Mouse (Mus musculus) adrenal gland, postnatal 10 days (tissue): ENCODE measurements around the gene Taf4. TPM values are rescaled to one million over a fixed set of nuclear protein-coding genes. Genes with fewer than 3 reads are reported as not detected.

Source experiments
- DNase-seq: peaks from one replicate; pipeline ENCODE4 v3.0.0; 2021; ENCODE audit warnings: mixed read lengths
- total RNA-seq, 2 experiments: library from RNA; stranded (reverse); gene quantifications; 2 replicates each; pipeline ENCODE4 v1.2.3; 2021

The Taf4 gene
- total RNA-seq, 2 experiments from 2014 or later, result 15.8 to 19.1 TPM

DNA sequence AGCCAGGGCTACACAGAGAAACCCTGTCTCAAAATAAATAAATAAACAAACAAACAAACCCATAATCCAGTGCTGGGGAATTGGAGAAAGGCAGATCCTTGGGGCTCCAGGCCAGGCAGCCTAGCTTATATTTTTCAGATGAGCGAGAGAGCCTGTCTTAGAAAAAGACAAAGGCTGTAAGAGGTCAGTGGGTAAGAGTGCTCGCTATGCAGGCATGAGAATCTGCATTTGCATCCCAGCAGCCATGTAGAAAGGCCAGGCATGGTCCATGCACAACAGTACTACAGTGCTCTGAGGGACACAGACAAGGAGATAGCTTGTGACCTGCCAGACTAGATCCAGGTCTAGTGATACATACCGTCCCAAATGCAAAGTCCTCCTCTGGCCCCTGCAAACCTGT is 6.3 kb upstream of the Taf4 start:
- DNase-seq, result no peak

DNA sequence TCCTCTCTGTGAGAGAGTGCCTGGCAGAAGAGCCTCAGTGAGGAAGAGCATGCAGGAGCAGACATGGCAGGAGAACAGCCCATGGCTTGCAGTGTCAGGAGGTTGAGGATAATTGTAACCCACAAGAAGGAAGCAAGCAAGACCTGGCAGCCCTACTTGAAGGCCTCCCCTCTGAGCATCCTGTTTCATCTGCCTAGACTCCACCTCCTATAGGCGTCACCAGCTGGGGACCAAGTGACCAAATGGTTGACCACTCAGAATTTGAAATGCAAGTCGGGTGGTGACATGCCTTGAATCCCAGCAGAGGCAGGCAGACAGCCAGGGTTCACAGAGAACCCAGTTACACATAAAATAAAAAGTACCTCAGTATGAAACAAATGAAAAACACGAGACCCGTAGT is 4.2 kb upstream of the Taf4 start:
- no peak for DNase-seq

DNA sequence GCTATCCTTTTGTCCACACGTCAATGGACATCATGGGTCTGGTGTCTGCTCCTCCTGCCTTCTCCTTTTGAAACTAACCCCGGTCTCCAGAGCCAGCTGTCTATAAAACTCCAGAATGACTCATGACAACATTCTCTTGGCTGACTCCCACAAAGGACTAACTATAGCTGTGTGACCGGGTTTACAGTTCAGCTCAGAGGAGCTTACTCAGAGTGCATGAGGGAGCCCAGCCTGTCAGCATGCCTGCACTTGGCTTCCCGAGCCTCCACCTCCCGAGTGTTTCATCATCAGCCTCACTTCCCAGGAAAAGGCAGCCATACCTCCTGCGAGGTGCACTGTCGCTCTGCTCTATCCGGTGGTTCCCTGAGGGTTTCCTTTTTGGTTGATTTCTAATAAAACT is 3.4 kb upstream of the Taf4 start:
- DNase-seq, result peak; percentile 53

DNA sequence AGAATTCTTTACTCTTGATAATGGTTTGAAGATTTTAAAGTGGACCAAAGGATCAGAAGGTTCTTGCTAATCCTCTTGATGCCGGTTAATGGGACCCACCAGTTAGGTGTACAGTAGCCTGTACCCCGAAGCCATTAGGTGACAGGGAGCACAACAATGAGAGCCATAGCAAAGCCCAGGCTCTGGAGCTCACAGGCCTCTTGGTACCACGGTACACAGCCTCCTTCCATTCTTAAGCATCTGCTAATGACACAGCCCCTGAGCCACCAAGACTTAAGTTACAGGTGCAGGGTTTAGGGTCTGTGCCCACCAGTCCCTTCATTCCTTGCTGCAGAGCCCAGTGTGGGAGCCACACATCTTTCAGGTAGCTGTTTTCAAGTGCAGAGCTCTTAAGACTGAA is 1.8 kb upstream of the Taf4 start:
- no peak for DNase-seq

DNA sequence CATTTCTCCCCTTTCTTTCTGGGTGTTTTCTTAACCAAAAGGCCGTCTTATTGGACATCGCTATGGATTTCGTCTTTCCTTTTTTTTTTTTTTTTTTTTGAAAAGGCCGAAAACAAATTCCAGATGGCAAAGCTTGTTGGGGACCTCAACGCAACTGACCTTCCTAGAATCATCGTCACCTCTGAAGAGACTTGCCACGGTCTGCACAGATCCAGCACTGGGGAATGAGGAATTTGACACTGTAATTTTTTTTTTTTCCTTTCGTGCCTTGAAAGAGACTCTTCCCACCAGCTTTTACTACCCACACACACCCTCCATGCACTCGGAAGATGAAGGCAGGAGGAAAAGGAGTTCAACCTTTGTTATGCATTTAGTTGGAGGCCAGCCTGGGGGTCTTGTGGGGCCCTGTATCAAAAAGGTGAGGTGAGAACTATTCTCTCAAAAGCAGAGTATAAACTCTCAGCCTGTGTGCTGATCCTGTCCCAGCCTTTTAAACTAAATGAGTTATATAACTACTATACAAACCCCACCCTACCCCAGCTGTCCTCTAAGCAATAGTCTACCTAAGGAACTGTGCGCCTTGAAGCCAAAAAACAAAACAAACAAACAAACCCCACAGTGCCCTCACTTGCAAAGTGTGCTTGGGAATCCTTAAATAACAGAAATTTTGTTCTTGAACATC is 1.0 kb upstream of the Taf4 start:
- DNase-seq, result no peak

DNA sequence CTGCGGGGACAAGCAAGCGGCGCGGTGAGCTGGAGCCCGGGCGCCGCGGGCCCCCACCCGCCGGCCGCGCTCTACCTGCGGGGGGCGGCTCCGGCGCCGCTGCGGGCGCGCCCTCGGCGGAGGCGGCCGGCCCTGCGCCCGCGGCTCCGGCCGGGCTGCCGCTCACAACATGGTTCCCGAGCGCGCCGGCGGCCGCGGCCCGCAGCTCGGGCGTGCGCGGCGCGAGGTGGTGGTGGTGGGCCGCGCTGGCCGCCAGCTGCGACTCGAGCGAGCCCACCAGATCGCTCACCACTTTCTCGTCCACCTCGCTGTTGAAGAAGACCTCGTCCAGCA is 185 bp downstream of the Taf4 start:
- no peak for DNase-seq

DNA sequence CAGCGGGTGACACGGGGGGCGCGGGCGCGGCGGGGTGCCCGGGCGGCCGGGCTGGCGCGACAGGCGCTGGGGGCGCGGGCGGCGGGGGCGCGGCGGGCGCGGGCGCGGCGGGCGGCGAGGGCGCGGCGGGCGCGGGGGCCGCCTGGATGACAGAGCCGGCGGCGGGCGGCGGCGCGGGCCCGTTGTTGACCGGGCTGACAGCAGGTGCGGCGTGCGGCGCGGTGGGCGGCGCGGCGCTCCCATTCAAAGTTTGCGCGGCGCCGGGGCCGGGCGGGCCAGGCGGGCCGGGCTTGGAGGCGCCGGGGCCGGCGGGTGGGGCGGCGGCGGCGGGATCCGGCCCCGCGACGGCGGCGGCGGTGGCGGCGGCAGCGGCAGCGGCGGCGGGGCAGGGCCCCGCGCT is 595 bp downstream of the Taf4 start:
- DNase-seq, result peak; percentile 44

DNA sequence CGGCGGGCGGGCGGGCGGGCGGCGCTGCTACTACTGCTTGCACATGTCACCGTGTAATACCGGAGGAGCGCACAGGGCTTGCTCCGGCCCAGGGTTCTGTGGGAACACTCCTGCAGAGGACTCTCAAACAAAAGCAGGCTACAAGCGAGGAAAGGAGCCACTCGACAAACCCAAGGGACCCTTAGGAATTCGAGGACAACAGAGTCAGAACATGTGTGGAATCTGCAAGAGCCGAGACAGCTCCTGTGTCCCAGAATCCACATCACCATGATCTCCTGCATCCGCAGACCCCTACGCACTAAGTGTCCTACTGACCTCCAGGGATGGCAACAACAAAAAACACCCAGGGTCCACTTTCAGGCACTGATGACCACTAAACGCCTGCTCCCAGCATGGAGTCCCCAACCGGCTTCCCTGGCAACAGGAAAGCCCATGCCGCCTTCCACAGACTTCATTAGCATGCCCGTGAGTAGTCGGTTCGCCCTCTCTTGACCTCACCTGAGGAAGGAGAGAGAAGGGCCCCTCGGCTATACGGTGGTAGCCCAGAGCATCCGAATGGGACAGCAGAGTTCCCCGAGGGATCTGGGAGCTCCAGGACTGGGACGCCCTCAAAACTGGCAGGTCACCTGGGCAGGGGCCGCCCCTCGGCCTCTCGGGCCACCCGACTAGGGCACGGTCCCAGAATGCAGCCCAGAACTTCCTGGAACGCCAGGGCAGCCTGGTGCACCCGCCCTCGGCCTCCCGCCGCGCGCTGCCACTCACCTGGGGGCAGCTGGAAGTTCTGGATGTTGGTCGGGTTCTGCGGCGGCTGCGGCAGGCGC is 1.6 kb downstream of the Taf4 start:
- peak; percentile 44 for DNase-seq

DNA sequence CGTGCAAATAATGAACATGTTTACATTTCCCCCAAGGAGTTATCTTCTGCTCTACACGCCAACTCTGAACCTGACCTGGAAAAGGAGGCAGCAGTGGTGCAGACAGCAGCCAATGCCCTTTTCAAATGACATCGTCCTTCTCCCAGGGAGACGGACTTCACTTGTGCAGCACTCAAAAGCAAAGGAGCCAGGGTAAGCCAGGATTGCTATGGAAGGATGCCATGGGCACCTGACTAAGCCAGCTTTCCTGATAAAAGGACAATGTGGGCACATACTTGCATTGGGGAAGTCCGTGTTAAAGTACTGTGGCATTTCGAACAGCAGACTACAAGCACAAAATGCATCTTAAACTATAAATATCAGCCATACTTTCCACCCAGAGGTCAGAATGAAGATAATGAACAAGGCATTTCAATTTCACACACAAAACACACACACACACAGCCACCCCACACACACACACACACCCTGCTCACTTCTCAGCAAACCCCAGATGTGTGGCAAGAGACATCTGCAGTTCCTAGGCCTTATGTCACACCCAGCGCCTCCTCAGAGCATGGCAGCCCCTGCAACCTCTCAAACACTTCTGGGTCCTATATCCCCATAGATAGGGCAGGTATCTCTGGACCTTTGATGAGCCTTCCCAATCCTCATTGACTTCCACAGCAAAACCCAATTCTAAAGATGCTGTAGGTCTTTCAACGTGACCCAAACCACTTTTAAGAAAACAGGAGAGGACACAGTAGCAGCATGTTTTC is 2.4 kb downstream of the Taf4 start:
- peak; percentile 49 for DNase-seq

DNA sequence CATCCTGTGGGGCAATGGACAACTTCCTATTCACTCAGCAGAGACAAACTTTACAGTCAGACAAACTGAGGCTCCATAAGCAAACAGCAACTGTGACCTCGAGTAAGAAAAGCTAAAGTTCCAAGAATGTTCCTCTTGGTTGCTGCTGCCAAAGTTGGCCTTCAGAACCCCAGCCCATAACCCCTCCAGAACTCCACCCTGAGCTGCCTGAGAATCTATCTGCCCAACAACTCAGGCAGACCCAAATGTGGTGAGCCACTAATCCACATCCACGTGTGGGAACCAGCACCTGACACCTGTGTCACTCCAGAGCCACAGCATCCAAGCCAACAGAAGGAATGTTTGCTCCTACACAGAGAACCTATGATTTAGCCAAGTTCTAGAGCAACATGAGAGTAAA is 4.0 kb downstream of the Taf4 start:
- no peak for DNase-seq

DNA sequence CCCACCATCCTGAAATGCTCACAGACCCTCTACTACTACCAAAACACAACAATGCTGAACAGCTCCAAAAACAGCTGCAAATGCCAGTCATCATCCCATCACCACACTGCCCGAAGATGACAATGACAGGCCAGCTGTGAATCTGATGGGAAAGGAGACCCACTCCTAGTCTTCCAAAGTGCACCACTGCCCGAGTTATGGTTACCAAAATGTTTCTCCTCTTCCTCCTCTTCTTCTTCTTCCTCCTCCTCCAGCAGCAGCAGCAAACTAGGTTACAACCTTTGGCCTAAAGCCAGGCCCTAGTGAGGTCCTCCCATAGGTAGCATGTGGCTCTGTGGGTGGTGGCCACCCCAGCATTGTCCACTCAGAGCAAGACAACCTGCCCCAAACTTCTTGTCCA is 4.6 kb downstream of the Taf4 start:
- no peak for DNase-seq

DNA sequence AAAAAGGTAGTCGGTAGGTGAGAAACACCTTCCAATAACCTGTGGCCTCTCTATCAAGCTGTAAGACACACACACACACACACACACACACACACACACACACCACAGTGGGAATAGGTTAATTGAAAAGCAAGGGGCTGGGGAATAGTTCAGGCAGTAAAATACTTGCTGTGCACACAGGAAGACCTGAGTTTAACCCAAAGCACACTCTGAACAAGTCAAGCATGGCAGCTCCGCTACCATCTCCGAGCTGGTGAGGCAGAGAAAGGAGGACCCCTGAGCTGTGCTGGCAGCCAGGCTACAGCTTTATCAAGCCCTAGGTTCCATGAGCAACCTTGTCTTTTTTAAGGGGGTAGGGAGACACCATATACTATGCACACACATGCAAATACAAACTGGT is 7.3 kb downstream of the Taf4 start:
- no peak for DNase-seq

DNA sequence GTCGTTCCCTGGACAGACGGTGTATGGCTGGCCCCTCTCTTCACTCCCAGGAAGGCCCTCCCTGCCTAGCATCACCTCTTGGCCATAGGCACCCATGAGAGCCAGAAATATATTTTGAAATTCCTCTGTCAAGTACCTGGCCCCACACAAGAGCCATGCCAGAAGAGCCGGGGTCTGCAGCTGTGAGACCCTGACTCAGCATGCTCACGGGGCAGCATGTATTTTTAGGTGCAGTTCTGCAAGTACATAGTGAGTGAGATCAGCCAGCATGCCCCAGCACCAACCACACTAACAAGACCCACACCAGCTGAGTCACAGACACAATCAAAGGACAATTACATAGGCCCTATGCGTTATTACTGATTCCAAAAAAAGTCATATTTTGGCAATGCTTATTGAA is 8.8 kb downstream of the Taf4 start:
- no peak for DNase-seq

DNA sequence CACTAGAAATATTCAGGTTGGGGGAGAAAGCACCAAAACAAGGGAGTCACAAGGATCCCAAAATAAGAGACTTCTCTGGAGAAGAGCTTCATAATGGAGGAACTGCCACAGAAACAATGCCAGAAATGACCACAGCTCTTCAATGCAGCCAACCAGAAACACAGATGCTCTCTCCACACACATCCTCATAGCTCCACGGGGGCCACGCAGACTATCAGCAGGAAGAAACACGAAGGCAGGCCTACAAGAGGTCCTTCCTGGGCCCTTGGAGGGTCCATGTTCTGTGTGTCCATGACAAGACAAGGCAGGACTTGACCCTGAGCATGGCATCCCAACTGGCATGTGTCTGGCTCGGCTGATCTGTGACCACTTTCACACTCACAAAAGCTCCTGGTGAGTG is 15.0 kb downstream of the Taf4 start:
- no peak for DNase-seq

DNA sequence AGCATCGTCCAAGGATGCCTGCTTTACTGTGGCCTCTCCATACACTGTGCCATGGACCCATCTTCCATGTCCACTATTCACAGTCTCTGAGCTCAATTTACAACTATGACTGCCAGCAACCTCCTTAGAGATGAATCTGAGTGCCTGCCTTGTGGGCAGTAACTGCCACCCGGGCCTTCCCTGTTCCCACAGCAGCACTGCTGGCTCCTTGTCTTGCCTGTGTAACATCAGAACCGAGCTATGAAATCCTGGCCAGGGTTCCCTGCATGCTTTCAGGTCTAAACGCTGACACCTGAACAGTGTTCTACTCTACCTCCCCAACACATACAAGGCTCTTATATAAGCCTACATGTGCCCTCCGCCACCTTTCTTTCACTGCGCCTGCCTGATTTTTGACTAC is 16.1 kb downstream of the Taf4 start:
- no peak for DNase-seq

DNA sequence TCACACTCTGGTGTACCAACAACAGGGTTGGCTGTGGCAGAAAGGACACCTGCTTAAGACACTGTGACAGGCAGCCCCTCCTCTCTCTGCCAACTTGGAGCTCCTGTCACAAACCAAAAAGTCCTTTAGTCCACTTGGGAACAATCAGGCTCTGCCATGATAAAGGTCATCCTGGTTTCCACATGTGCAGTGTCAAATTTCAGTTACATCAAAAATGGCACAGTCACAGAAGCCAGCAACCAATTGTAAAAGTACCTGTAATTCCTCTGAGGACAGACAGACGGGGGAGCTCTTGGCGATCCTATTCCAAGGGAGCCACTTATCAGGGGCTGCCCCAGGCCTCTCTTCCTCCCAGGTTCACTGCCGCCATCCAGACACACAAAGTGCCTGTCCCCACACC is 17.1 kb downstream of the Taf4 start:
- no peak for DNase-seq

DNA sequence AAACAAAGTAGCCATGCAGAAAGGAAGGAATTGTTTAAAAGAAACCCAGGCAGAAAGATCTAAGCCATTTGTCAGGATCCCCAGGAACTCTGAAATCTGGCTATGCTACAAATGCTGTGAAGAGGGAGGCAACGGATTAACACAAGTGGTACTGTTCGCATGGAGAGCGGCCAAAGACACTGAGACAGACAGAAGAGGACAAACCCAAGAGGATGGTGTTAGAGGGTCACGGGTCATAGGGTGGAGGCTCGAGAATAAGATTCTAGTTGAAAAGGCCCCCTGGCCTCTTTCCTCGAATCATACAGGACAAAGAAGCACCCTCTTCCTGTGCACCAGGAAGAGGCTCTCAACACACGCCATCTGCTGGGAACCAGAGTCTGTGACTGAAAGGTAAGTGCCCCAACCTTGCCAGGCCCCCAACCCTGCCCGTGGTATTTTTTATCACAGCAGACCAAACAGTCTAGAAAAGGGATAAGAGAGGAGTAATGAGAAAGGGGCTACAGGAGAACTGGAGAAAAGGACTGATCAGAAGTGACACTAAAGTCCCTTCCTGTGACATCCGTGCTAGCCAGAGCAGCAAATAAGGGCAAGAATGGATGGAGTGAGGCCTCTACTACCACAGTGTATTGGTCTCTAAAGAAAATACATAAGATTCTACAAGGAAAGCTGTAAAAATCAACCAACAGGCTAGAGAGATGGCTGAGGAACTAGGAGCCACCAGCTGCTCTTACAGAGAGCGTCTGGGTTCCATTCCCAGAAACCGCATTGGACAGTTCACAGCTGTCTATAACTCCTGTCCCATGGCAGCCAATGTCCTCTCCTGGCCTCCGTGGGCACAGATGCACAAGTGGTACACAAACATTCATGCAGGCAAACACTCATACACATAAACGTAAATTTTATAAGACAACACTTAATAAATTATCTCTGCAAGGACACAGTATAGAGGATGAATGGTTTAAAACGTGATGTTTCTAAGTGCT is 24.6 kb downstream of the Taf4 start:
- no peak for DNase-seq

DNA sequence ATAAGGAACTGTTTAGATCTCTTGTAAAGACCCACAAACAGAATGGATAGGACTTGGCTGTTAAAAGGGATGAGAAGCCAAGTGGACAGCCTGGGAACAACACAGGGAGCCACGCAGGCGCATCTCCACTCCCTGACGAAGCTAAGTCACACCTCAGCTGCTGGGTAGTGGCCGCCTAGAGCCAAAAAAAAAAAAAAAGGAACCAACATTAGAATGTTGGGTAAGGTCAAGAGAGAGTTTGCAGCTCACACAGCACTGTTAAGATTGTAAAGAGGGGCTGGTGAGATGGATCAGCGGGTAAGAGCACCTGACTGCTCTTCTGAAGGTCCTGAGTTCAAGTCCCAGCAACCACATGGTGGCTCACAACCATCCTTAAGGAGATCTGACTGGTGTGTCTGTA is 27.6 kb downstream of the Taf4 start:
- DNase-seq, result no peak

DNA sequence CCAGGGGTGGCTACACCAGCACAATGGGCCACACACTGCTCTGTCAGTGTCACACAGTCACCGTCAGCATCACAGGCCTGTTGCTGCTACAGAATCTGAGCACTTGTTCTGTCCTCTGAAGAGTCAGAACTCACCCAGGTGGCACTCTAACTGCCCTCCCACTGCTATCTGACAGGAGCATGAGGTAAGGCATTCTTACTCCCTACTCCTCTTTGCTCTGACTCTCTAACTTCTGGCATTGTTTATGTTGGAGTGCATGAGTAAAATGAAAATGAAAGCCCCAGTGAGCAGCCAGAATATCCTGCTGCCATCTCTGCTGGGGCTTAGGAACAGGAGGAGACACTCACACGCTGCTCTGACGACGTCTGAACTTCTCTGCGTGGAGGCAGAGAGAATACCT is 28.8 kb downstream of the Taf4 start:
- no peak for DNase-seq

DNA sequence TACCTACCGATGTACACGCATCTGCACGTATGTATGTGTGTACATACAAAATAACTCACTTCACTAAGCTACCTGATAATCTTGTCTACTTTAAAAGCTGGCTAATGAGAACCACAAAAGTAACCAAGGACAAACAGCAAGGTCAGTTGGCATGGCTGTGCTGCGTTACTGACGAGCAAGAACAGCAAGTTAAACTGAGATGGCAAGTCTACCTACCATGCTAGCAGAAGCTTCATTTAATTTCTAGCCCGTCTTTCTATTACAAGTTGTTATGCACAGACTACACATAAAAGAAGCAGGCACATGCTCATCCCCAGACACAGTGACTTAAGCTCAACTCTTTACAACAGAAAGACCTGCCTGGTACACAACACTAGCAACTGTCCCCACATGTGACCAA is 29.9 kb downstream of the Taf4 start:
- peak; percentile 59 for DNase-seq

DNA sequence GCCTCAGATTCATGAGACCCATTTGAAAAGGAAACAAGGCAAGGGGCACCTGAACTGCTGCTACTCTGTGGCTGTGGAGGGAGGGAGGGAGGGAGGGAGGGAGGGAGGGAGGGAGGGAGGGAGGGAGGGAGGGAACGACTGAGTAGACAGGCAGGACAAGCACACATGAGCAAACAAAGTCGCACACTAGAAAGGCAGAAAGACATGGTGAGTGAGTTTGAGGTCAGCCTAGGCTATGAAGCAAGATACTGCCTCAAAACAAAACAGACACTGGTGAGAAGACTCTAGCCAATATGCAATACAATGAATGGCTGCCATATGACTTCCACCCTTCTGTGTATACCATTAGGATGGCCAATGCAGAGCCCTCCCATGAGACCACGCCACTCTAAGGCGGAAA is 31.4 kb downstream of the Taf4 start:
- no peak for DNase-seq

DNA sequence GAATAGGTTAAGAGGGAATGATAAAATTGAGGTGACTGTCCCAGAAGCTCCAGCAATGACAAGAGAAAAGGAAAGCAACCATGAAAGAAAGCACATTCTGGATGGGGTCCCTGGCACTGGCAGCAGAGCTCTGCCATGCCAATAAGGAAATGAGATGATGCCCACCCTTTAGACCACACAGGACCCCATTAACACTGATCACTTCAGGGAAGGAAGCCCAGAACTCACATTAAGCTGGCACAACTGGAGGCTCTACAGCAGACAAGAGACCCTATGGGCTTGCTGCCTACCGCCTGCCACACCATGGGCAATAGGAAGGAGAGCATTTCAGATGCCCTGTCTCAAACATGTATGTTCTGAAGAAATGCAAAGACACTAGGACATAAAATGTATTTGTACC is 34.8 kb downstream of the Taf4 start:
- DNase-seq, result no peak
